Mouse (Mus musculus): ENCODE measurements around the gene Fastk.
"Not testable (repeated sequence)": the region's sequence is repeated elsewhere in the genome, so short reads cannot be mapped to it uniquely, and the experiment has no call there.

Gene Fastk

DNA sequence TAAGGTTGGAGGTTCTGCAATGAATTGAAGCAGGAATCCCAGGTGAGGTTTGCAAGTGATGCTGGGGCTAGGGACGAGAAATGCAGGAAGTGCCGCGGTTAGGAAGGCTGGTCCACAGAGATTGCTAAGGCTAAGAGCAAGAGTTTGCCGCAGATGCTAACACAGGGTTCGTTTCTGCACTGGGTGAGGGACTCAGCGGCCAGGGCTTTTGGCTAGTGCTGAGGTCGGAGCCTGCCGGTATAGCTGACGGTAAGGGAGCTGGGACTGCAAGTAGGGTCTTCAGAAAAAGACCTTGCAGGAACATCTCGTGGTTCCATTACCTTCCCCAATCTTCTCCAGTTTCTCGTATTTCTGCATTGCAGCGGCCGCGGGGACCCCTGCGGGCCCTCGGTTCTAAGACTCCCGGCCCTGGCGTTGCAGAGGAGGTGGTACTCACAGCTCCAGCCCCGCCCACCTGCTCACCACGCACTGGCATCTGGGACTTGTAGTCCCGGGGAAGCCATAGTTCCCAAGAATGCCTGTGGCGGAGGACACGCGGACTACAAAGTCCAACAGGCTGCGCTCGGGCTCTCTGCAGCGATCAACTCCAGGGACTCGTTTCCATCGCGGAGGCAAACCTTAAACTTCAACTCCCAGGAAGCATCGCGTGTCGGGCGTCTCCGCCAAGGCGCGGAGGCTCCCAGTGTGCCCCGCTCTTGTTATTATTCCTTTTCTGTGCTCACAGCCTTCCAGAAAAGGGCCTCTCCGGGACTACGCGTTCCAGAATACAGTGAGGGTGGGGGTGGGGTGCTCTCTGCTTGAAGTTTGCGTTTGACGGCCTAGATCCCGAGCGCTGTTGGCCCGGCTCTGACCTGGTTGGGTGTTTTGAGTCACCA lies 21.7 kb downstream of the Fastk start, which contains the start of the genes Cdk5 and Slc4a2:
TSS of gene Cdk5 (minus strand) at position 402 of the 875 bp plus-strand sequence.
TSS of gene Slc4a2 (plus strand) at position 709 of the 875 bp plus-strand sequence.
- peak; percentile 99 for DNase-seq (ENCODE audit: low spot score)

DNA sequence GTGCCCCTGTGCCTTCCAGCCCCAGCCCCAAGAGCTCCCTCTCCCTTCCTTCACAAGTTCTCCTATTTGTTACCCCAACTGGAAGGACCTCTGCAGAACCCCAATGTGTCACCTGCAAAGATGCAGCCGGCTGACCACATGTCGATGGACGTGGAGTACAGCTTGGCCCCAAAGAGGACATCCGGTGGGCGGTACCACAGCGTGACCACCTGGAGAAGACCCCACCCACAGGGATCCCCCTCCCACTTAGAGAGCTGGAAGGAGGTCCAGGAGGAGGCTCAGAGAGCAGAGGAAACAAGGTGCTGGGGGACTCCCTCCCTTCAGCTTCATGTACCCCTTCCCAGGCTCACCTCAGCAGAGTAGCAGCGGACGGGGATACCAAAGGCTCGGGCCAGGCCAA lies 24.7 kb downstream of the Fastk start:
- no peak for DNase-seq (ENCODE audit: low spot score)

- DNase-seq (ENCODE audit: low spot score) = no peak
Observed at GRCm38 (mm10) chr5:24417587-24417986, 27.5 kb downstream of the Fastk start.

- DNase-seq (ENCODE audit: low spot score) = peak; percentile 62
Observed at GRCm38 (mm10) chr5:24416222-24416736, 28.8 kb downstream of the Fastk start.

DNA sequence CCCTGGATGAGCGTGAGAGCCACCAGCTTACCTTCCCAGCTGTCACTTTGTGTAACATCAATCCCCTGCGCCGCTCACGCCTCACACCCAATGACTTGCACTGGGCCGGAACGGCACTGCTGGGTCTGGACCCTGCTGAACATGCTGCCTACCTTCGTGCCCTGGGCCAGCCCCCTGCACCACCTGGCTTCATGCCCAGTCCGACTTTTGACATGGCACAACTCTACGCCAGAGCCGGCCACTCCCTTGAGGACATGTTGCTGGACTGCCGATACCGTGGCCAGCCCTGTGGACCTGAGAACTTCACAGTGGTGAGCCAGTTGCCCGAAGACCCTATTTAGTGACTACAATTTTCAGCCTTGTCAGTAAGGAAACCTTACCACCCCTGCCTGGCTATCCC lies 31.1 kb downstream of the Fastk start:
- DNase-seq (ENCODE audit: low spot score) = no peak

DNA sequence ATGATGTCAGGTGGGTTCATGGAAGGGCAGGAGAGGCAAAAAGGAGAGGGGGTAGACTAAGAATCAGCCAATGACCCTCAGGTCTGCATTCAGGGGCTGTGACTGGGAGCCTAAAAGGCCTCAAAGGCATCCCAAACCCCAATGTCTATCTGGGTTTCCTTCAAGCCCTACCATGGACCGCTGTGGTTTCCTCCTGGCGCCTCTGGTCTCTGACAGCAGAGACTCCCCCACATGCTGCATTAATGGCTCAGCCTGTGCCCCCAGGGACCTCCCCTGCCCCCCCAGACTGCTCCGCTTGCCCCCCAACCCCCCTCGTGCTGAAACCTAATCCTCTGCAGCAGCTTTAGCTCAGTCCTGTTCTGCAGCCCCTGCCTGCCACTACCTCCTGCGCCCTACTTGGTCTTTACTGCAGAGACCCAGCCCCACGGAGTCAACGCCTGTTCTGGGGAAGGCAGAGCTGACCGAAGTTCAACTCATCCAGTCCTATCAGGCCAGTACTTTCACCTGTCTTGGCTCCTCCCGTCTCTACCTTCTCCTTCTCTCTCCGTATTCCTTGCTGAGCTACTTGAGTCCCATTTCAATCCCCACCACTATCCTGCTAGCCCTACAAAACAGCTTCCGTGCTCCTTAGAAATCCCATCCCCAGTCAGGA lies 31.9 kb downstream of the Fastk start, which contains the start of gene Asic3:
TSS of gene Asic3 (plus strand) at position 351 of the 652 bp plus-strand sequence.
- no peak for DNase-seq (ENCODE audit: low spot score)

- no peak for DNase-seq (ENCODE audit: low spot score)
Observed at GRCm38 (mm10) chr5:24412063-24412462, 33.0 kb downstream of the Fastk start.

DNA sequence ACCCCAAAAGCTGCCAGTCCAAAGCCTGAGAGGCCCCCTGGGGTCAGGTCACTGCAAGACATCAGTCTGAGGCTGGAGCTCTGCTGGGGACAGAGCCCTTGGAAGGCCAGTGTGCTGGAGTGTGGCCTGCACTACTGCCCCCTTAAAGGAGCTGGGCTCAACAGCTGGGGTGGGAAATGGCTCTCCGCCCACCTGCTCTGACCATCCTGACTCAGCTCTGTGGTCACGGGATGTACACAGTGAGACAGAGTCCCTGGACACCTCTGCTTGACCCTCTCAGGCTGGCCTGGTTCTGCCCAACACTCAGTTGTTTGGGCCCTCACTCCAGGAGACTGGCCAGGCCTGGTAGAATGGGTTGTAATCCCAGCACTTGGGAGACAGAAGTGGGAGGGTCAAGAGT lies 35.6 kb downstream of the Fastk start:
- DNase-seq (ENCODE audit: low spot score) = no peak

GRCm38 (mm10) chr5:24408651-24409050 lies 36.4 kb downstream of the Fastk start:
- no peak for DNase-seq (ENCODE audit: low spot score)

GRCm38 (mm10) chr5:24405389-24405876 lies 39.7 kb downstream of the Fastk start:
- DNase-seq (ENCODE audit: low spot score) = no peak

DNA sequence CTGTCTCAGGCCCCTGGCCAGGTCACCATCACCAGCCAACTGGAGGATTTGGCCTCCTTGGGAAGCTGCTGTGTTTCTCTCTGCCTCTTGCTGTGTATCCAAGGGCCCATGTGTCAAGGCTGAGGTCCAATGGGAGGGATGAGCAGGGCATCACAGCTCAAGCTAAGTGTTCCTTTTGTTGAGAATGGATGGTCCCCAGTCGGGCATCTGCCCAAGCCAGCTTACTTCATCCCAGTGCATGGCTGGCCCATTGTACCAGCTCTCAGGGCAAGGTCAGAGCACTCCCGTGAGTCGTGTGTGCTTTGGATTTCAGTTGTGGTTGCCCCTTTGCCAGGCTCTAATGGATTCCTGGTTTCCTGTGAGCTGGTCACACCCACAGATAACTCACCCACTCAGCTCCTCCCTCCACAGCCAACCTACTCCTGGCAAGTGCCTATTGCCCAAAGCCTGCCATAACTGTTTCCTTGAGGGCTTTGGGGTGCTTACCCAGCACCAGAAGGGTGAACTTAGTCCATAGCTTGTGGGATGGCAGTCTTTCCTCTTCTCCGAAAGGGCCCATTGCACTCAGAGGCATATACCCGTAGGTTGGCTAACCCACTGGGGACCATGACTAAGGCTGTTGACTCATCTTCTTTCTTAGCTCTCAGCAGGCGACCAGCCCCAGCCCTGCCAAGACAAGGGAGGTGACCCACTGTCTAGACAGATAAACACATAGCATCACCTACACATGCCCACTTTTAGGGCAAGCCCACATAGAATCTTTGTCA lies 40.3 kb downstream of the Fastk start:
- no peak for DNase-seq (ENCODE audit: low spot score)

GRCm38 (mm10) chr5:24401969-24402368 lies 43.1 kb downstream of the Fastk start:
- no peak for DNase-seq (ENCODE audit: low spot score)

DNA sequence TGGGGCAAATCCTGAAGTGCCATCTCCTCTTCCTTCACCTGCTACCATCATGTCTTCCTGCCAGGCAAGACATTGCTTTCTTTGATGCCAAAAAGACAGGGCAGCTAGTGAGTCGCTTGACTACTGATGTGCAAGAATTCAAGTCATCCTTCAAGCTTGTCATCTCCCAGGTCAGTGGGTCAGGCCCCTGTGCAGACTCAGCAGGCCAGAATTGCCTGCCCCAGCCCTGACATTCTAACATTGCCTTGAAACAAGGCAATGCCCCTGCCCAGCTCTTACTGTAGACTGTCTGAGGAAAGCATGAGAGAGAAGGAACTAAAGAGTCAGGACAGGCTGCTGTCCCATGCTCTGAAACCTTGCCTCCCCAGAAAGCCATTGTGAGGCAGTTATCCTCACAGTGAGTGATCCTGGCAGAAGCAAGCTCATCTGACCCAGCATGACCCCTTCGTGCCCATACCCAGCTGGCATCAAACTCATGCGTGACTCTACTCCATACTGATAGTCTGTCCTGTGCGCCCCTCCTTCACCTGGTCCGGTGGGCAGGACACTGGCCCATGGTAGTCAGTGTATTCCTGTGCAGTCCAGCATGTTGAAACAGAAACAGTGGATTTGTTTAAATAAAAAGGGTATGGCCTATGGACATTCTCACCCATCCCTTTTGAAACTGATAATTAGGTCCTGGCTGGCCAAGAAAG lies 44.0 kb downstream of the Fastk start:
- no peak for DNase-seq (ENCODE audit: low spot score)

GRCm38 (mm10) chr5:24400362-24400761 lies 44.7 kb downstream of the Fastk start:
- DNase-seq (ENCODE audit: low spot score) = no peak

DNA sequence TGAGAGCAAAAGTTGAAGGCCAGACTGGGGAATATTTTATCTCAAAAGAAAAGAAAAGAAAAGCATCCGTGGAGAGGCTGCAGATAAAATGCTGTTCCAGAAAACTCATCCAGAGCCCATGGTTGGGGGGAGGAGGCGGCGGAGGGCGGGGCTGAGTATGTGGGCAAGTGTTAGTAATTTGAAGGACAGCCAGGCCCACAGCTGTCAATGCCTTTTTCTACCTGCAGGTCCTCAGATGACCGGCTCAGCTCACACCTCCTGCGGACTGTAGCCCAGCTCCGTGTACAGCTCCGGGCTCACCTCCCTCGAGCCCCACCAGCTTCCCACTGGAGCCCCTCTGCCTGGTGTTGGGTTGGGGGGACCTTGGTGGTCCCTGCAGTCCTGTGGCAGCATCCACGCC lies 45.4 kb downstream of the Fastk start:
- no peak for DNase-seq (ENCODE audit: low spot score)

DNA sequence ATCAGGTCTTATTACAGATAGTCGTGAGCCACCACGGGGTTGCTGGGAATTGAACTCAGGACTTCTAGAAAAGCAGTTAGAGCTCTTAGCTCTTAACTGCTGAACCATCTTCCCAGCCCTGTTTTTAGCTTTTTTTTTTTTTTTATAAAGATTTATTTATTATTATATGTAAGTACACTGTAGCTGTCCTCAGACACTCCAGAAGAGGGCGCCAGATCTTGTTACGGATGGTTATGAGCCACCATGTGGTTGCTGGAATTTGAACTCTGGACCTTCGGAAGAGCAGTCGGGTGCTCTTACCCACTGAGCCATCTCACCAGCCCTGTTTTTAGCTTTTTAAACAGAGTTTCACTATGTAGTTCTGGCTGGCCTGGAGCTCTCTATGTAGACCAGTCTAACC lies 48.8 kb downstream of the Fastk start:
- not testable (repeated sequence) for DNase-seq (ENCODE audit: low spot score)

- DNase-seq (ENCODE audit: low spot score) = peak; percentile 96
Observed at GRCm38 (mm10) chr5:24394165-24394894, 50.8 kb downstream of the Fastk start.

DNA sequence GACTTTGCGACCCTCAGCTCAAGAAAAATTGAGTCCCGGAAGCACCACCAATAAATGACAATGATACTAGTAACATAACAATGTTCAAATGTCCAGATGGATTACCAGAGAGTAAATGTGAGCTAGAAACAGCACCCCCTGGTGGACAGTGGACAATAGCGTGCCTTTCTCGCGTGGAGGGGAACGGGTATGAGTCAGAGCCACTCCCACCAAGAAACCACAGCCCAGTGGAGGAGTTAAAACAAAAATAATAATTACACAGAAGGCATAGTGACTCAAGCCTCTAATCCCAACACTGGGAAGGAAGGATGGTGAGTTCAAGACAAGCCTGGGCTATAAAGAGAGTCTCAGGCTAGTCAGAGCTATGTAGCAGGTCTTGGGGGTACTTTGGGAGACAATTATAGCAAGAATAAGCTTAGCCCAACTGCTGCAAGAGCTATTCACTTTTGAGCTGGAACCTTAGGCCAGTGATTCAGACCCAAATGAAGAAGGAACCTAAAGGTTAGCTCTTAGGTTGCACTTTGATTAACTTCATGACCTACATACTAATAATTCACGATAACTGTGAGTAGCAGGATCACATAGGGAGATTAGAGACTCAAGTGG lies 51.6 kb downstream of the Fastk start, which contains the start of gene Abcb8:
TSS of gene Abcb8 (plus strand) at position 272 of the 606 bp plus-strand sequence.
- DNase-seq (ENCODE audit: low spot score) = peak; percentile 72

DNA sequence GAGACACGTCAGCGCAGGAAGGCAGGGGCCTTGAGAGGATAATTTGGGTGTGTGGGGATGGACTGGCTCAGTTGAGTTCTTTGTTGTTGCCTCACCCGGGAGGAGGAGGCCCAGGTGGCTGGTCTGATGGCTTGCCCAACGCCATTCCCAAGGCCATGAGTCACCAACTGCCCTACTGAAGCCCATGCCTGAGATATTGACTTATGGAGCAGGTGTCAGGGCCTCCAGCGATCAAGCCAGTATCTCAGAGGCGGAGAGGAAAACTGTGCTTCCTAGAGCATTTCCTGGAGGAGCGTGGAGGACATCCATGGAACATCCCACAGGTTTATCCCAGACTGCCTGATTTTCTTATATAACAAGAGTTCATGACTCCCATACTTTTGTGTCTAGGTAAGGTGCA lies 52.4 kb downstream of the Fastk start:
- DNase-seq (ENCODE audit: low spot score) = no peak

DNA sequence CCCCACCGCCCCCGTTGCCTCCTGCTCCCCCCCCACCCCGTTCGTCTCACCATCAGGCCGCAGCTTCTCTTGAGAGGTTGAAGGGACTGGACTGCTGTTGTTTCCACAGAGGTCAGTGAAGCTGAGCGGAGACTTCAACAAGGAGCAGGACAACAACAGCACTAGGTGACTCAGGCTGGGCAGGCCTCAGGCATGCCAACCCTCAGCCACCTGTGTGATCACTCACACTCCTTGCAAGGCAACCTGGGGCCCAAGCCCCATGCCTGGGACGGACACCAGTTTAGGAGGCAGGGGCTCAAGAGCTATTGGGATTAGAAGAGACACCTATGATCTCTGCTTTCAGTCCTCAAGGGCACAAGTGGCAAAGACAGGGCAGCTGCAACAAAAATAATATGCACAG lies 53.2 kb downstream of the Fastk start, which contains the start of gene Atg9b:
TSS of gene Atg9b (minus strand) at position 280 of the 400 bp plus-strand sequence.
- DNase-seq (ENCODE audit: low spot score) = no peak
